Mouse (Mus musculus) central nervous system, embryonic 18 days (tissue): ENCODE results near the gene Gje1. TPM values are rescaled to one million over a fixed set of nuclear protein-coding genes. Genes with fewer than 3 reads are reported as not detected.

ENCODE experiments used
- polyA plus RNA-seq: library from polyadenylated mRNA; depleted of rRNA; stranded (reverse); fragments of >200 nt; gene quantifications from 2 replicates; pipeline ENCODE4 v1.2.3, GENCODE M21; 2012; rRNA removed

Gene Gje1
- polyA plus RNA-seq, result not detected in 2 replicates

GRCm38 (mm10) chr10:14718114-14718513, at the start of gene Gje1:
Gene Gje1, minus strand, starts transcription at chr10:14718214.

DNA sequence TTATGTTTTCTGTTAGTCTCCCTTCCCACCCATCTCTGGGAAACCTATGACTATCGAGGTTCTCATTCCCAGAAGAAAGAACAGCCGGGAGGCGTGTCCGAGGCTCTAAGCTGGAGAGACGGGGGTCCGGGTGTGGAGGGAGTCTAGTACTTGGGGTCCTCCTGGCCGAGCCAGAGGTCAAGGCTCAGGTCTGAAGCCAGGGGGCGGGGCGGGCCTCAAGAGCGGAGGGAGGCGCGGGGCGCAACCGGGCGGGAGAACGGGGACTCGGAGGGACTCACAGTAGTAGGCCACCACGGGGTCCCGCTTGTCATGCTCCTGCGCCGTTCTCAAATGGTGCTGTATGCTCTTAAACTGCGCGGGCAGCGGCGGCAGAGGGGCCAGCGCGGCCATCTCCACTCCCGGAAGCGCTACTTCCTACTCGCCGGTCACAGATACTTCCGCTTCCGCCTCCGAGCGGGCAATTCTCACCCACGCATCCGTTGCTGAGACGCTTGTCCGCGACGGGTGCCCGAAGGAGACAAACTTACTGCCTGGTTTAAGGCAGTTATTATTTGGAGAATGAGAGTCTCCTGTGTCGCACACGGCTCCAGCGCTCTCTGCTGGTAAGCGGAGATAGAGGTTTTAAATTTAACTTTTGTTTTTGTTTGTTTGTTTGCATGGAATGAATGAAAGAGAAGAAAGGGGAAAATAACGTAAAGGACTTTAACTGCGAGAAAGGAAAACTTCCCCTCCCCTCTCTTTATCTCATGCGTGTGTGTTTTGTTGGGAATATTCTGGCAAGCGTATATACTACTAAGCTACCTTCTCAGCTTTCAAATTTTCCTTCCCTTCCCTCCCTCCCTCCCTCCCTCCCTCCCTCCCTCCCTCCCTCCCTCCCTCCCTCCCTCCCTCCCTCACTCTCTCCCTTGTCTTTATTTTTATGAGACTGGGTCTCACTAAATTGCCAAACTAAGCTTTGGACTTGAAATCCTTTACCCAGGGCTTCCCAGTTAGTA, 12.6 kb downstream of the Gje1 start, which contains the start of the genes Vta1 and Nmbr:
Vta1 (minus strand) TSS at position 489 of the 995 bp plus-strand sequence.
Nmbr (plus strand) TSS at position 520 of the 995 bp plus-strand sequence.

Other genes with a start within 250 kb of the Gje1 start
- 0.93 and 2.1 TPM in 2 replicates for gene Adgrg6, start 172.6 kb downstream of the Gje1 start, polyA plus RNA-seq
- gene Vta1, start 12.7 kb downstream of the Gje1 start, polyA plus RNA-seq, result 138 and 146 TPM in 2 replicates
- gene Nmbr, start 12.6 kb downstream of the Gje1 start, polyA plus RNA-seq, result 4.1 TPM in 2 replicates